12 mouse cellular contexts compared by ENCODE assay signal in the genomic region with DNA sequence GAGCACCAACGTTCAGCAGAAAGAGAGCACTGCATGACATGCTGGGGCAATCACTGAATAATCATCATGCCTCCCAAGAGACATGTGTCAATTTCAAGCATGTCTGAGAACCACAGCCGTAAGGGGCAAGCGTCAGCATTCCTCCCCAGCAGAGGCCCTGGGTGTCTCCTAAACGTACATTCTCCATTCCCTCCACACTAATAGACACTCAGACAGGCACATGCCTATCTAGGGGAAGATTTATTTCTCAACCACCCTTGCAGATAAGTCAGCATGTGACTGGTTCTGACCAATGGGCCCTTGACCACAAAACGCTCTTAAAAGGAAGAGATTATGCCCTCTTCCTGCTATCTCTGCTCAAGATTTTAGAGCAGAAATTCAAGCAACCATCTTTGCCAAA. TPM values are rescaled to one million over a fixed set of nuclear protein-coding genes. Genes with fewer than 3 reads are reported as not detected.
DNase-seq lines count a peak whose midpoint lies in the region; ATAC-seq and TF ChIP-seq lines count a peak whose summit lies in the region.
"Had no signal": no experiment of that assay in that cellular context is flagged by ENCODE, and none has a peak within 500 bp of the region (broad histone marks: within the 10 kb centered on the region; RNA-seq: fewer than 3 reads in every experiment).

No protein-coding gene starts in this region.

- 39% methylated on average over 5 of the region's 5 CpGs for WGBS in hindbrain, embryonic 15.5 days
- 51% methylated on average over 5 of the region's 5 CpGs for WGBS in hindbrain, embryonic 14.5 days
- 57% methylated on average over 5 of the region's 5 CpGs for WGBS in cerebellum, adult 2 months
- 45% methylated on average over 5 of the region's 5 CpGs for WGBS in intestine, postnatal 0 days

- H3K4me2 ChIP-seq in hindbrain, embryonic 15.5 days, result no peak overlapping the region
- no peak overlapping the region for H3K4me2 ChIP-seq in hindbrain, embryonic 14.5 days (replicated peaks)
- H3K4me2 ChIP-seq in intestine, postnatal 0 days (replicated peaks; ENCODE audit: low read depth), result no peak overlapping the region

- H3K27me3 ChIP-seq in hindbrain, embryonic 15.5 days, result no peaks in the 10 kb centered on the region
- H3K27me3 ChIP-seq in hindbrain, embryonic 14.5 days (ENCODE audit: control insufficient read depth, insufficient read depth, low read length), result no peaks in the 10 kb centered on the region
- H3K27me3 ChIP-seq in cerebellum, adult 2 months (ENCODE audit: control insufficient read depth, insufficient read depth, low read length), result no peaks in the 10 kb centered on the region
- no peaks in the 10 kb centered on the region for H3K27me3 ChIP-seq in intestine, postnatal 0 days (replicated peaks; ENCODE audit: control insufficient read depth, insufficient read depth, low read length)

- peaks cover 12% of the 10 kb centered on the region for H3K4me1 ChIP-seq in hindbrain, embryonic 15.5 days (replicated peaks)
- H3K4me1 ChIP-seq in hindbrain, embryonic 14.5 days (replicated peaks; ENCODE audit: control insufficient read depth, insufficient read depth, low read length), result 0 out of 2 replicates have a peak, but pooled peaks cover 8% of the 10 kb centered on the region
- no peaks in the 10 kb centered on the region for H3K4me1 ChIP-seq in cerebellum, adult 2 months (ENCODE audit: control insufficient read depth, insufficient read depth, low read length)
- H3K4me1 ChIP-seq in intestine, postnatal 0 days (replicated peaks; ENCODE audit: control insufficient read depth, insufficient read depth, low read length), result no peaks in the 10 kb centered on the region

- DNase-seq in hindbrain, embryonic 14.5 days (ENCODE audit: low spot score), result no peak
- peak; percentile 48 to 50 for DNase-seq in B cell, adult 2 months
- no peak for DNase-seq in cerebellum, adult 2 months
- DNase-seq: embryo, embryonic 11 days; kidney, postnatal 14 days; liver; thymus, postnatal 25 days had no signal

- H3K9me3 ChIP-seq in hindbrain, embryonic 15.5 days, result no peaks in the 10 kb centered on the region
- no peaks in the 10 kb centered on the region for H3K9me3 ChIP-seq in hindbrain, embryonic 14.5 days (ENCODE audit: control insufficient read depth, low read length)
- H3K9me3 ChIP-seq in intestine, postnatal 0 days (ENCODE audit: control insufficient read depth), result no peaks in the 10 kb centered on the region

- H3K27ac ChIP-seq in hindbrain, embryonic 15.5 days (replicated peaks), result no peak overlapping the region
- no peak overlapping the region for H3K27ac ChIP-seq in hindbrain, embryonic 14.5 days
- H3K27ac ChIP-seq in cerebellum, adult 2 months (ENCODE audit: insufficient read depth, low read length), result no peak overlapping the region
- H3K27ac ChIP-seq in intestine, postnatal 0 days (ENCODE audit: low read depth, low read length), result no peak overlapping the region

- no peak for TF ChIP-seq POLR2A in cerebellum, adult 2 months (IDR thresholded peaks at IDR 0.05; ENCODE audit: borderline replicate concordance, insufficient read depth, low read length)

- H3K4me3 ChIP-seq in hindbrain, embryonic 15.5 days, result no peak overlapping the region
- no peak overlapping the region for H3K4me3 ChIP-seq in hindbrain, embryonic 14.5 days (replicated peaks; ENCODE audit: low read length)
- H3K4me3 ChIP-seq in cerebellum, adult 2 months (replicated peaks; ENCODE audit: insufficient read depth, low read depth, low read length), result no peak overlapping the region
- no peak overlapping the region for H3K4me3 ChIP-seq in intestine, postnatal 0 days (ENCODE audit: low read depth, low read length)

- ATAC-seq in hindbrain, embryonic 15.5 days (ENCODE audit: low FRiP score, low read depth), result peak; percentile 34; the same call in 1 of the 2 replicates
- no peak; the same call in 1 of the 2 replicates for ATAC-seq in hindbrain, embryonic 14.5 days (ENCODE audit: low FRiP score)
- peak; percentile 62 for ATAC-seq in activated CD4-positive, CD25-positive, alpha-beta regulatory T cell, adult 4 months
- peak; percentile 97 for ATAC-seq in megakaryocyte, adult 5-6 weeks (ENCODE audit: poor library complexity, severe bottlenecking)
- ATAC-seq in intestine, postnatal 0 days, result no peak
- ATAC-seq in erythroid progenitor cell, adult 5-6 weeks (replicated peaks; ENCODE audit: low FRiP score, poor library complexity, severe bottlenecking), result no peak

- H3K36me3 ChIP-seq in hindbrain, embryonic 15.5 days, result no peaks in the 10 kb centered on the region
- H3K36me3 ChIP-seq in hindbrain, embryonic 14.5 days (replicated peaks; ENCODE audit: control insufficient read depth, insufficient read depth), result no peaks in the 10 kb centered on the region
- no peaks in the 10 kb centered on the region for H3K36me3 ChIP-seq in intestine, postnatal 0 days (ENCODE audit: control insufficient read depth, insufficient read depth)

- no peak for TF ChIP-seq CTCF in cerebellum, adult 2 months (IDR thresholded peaks at IDR 0.05; ENCODE audit: borderline replicate concordance, insufficient read depth, low read depth, low read length)
- no peak for TF ChIP-seq CTCF in intestine, postnatal 0 days (IDR thresholded peaks at IDR 0.05; ENCODE audit: low read depth)

- H3K9ac ChIP-seq in hindbrain, embryonic 15.5 days, result no peak overlapping the region
- no peak overlapping the region for H3K9ac ChIP-seq in hindbrain, embryonic 14.5 days
- no peak overlapping the region for H3K9ac ChIP-seq in intestine, postnatal 0 days (ENCODE audit: low read depth, low read length)

RNA-seq across cellular contexts. Expression of a gene that starts 37.7 kb away (rescaled TPM):
- 19.8 and 21.1 TPM in 2 replicates for polyA plus RNA-seq in hindbrain, embryonic 15.5 days (2015; fragmentation: Nextera tagmentation; extraction: Ambion mirVana)
- 30.0 and 31.0 TPM in 2 replicates for polyA plus RNA-seq in hindbrain, embryonic 14.5 days (2014; fragmentation: Nextera tagmentation; extraction: Ambion mirVana)
- 100 to 1,000 TPM; 157 to 185 TPM for polyA plus RNA-seq in activated CD4-positive, CD25-positive, alpha-beta regulatory T cell, adult 4 months (2017; shearing (Covaris generic))
- total RNA-seq in megakaryocyte, adult 5-6 weeks (2015), result 205 and 209 TPM in 2 replicates
- total RNA-seq in megakaryocyte, adult 5-6 weeks (2017), result 124 and 138 TPM in 2 replicates
- polyA plus RNA-seq in cerebellum, adult 2 months (2012; rRNA removed), result 18.6 and 19.4 TPM in 2 replicates
- 5.5 and 7.0 TPM in 2 replicates for polyA plus RNA-seq in intestine, postnatal 0 days (2015; fragmentation: Nextera tagmentation; extraction: Ambion mirVana)
- total RNA-seq in erythroid progenitor cell, adult 5-6 weeks (2015; ENCODE audit: low replicate concordance), result 40.4 and 47.4 TPM in 2 replicates
- total RNA-seq in erythroid progenitor cell, adult 5-6 weeks (2017; ENCODE audit: low replicate concordance), result 13.4 and 18.6 TPM in 2 replicates

Comparison
In these comparisons a context has a peak if more than half of its experiments do, and no peak if none do; other contexts are left out.
1. ATAC-seq: peak in hindbrain, embryonic 15.5 days (single experiment), activated CD4-positive, CD25-positive, alpha-beta regulatory T cell, adult 4 months (single experiment) and megakaryocyte, adult 5-6 weeks (single experiment); none in hindbrain, embryonic 14.5 days (single experiment), intestine, postnatal 0 days (single experiment) and erythroid progenitor cell, adult 5-6 weeks (single experiment).
2. DNase-seq: peak in B cell, adult 2 months (2 of 2); none in hindbrain, embryonic 14.5 days (single experiment) and cerebellum, adult 2 months (0 of 2).